Mouse (Mus musculus): Measurements from ENCODE around the gene Hivep3.

- TF ChIP-seq CTCF (IDR thresholded peaks at IDR 0.05; ENCODE audit: low read depth) (no peak), EP300 (optimal IDR thresholded peaks at IDR 0.05) (no peak)
Measured at GRCm38 (mm10) chr4:120032320-120032983, 298.9 kb downstream of the Hivep3 start.
